Mouse (Mus musculus): ENCODE measurements around the gene Egfr. TPM values are rescaled to one million over a fixed set of nuclear protein-coding genes. Genes with fewer than 3 reads are reported as not detected.

The Egfr gene
- total and polyA plus RNA-seq, 2 experiments from 2014 or later, result 12.4 to 29.3 TPM

GRCm38 (mm10) chr11:16951761-16952010 lies 199.7 kb downstream of the Egfr start:
- 4% methylated on average over 9 of the region's 9 CpGs for WGBS
- H3K9ac ChIP-seq (replicated peaks; ENCODE audit: low read length), result peak overlapping the region; percentile 62
- TF ChIP-seq CTCF (IDR thresholded peaks at IDR 0.05; ENCODE audit: low read depth), result no peak
- ATAC-seq, result no peak
- no peaks in the 10 kb centered on the region for H3K9me3 ChIP-seq (ENCODE audit: low read length)
- H3K4me3 ChIP-seq (ENCODE audit: low read length), result peak overlapping the region; percentile 67
- no peak overlapping the region for H3K27ac ChIP-seq
- DNase-seq (ENCODE audit: low spot score), result no peak
- H3K36me3 ChIP-seq (ENCODE audit: insufficient read depth, low read length), result no peaks in the 10 kb centered on the region
- H3K4me2 ChIP-seq (ENCODE audit: low read depth, low read length), result peak overlapping the region; percentile 97
- H3K4me1 ChIP-seq (ENCODE audit: insufficient read depth, low read length), result peaks cover 4% of the 10 kb centered on the region; the same call in 1 of the 2 replicates
- H3K27me3 ChIP-seq (ENCODE audit: insufficient read depth, low read length), result no peaks in the 10 kb centered on the region

GRCm38 (mm10) chr11:16956115-16956862 lies 204.3 kb downstream of the Egfr start:
- no peak for TF ChIP-seq CTCF (IDR thresholded peaks at IDR 0.05; ENCODE audit: low read depth)
- H3K27ac ChIP-seq, result no peak overlapping the region
- H3K4me1 ChIP-seq (ENCODE audit: insufficient read depth, low read length), result peaks cover 4% of the 10 kb centered on the region; the same call in 1 of the 2 replicates
- no peak overlapping the region for H3K4me3 ChIP-seq (ENCODE audit: low read length)
- no peaks in the 10 kb centered on the region for H3K36me3 ChIP-seq (ENCODE audit: insufficient read depth, low read length)
- DNase-seq (ENCODE audit: low spot score) (no peak), ATAC-seq (no peak)
- H3K9ac ChIP-seq (replicated peaks; ENCODE audit: low read length), result no peak overlapping the region
- WGBS, result 87% methylated on average over 6 of the region's 6 CpGs
- H3K27me3 ChIP-seq (ENCODE audit: insufficient read depth, low read length), result no peaks in the 10 kb centered on the region
- H3K4me2 ChIP-seq (ENCODE audit: low read depth, low read length), result no peak overlapping the region
- no peaks in the 10 kb centered on the region for H3K9me3 ChIP-seq (ENCODE audit: low read length)

- ATAC-seq, result no peak
- H3K27ac ChIP-seq, result no peak overlapping the region
Observed at GRCm38 (mm10) chr11:16957030-16957429, 205.0 kb downstream of the Egfr start.

GRCm38 (mm10) chr11:16958520-16958919 lies 206.5 kb downstream of the Egfr start:
- 92% methylated on average over 1 of the region's 1 CpGs for WGBS
- Histone ChIP-seq H3K9me3 (ENCODE audit: low read length) (no peaks in the 10 kb centered on the region), H3K4me2 (ENCODE audit: low read depth, low read length) (no peak overlapping the region), H3K27ac (no peak overlapping the region), H3K9ac (replicated peaks; ENCODE audit: low read length) (no peak overlapping the region), H3K27me3 (ENCODE audit: insufficient read depth, low read length) (no peaks in the 10 kb centered on the region), H3K4me3 (ENCODE audit: low read length) (no peak overlapping the region), H3K4me1 (ENCODE audit: insufficient read depth, low read length) (no peaks in the 10 kb centered on the region), H3K36me3 (ENCODE audit: insufficient read depth, low read length) (no peaks in the 10 kb centered on the region)
- ATAC-seq, result no peak
- TF ChIP-seq CTCF (IDR thresholded peaks at IDR 0.05; ENCODE audit: low read depth), result no peak
- DNase-seq (ENCODE audit: low spot score), result no peak

More at GRCm38 (mm10) chr11:16957030-16957429, 205.0 kb downstream of the Egfr start:
- Histone ChIP-seq H3K9ac (replicated peaks; ENCODE audit: low read length) (no peak overlapping the region), H3K4me1 (ENCODE audit: insufficient read depth, low read length) (no peaks in the 10 kb centered on the region), H3K36me3 (ENCODE audit: insufficient read depth, low read length) (no peaks in the 10 kb centered on the region), H3K9me3 (ENCODE audit: low read length) (no peaks in the 10 kb centered on the region), H3K27me3 (ENCODE audit: insufficient read depth, low read length) (no peaks in the 10 kb centered on the region), H3K4me3 (ENCODE audit: low read length) (no peak overlapping the region), H3K4me2 (ENCODE audit: low read depth, low read length) (no peak overlapping the region)
- no peak for TF ChIP-seq CTCF (IDR thresholded peaks at IDR 0.05; ENCODE audit: low read depth)
- WGBS, result 95% methylated on average over 6 of the region's 6 CpGs
- DNase-seq (ENCODE audit: low spot score), result no peak

Other genes with a start within 250 kb of the Egfr start
- 14.9 and 22.2 TPM in 2 replicates for gene Sec61g, start 243.7 kb upstream of the Egfr start, total RNA-seq (2014; rRNA removed)
- gene Sec61g, start 243.7 kb upstream of the Egfr start, polyA plus RNA-seq (2015; fragmentation: Nextera tagmentation; extraction: Ambion mirVana), result 31.1 and 34.6 TPM in 2 replicates
- 0.29 and 0.78 TPM in 2 replicates for gene Fbxo48, start 199.2 kb downstream of the Egfr start, total RNA-seq (2014; rRNA removed)
- 0.42 and 0.54 TPM in 2 replicates for gene Fbxo48, start 199.2 kb downstream of the Egfr start, polyA plus RNA-seq (2015; fragmentation: Nextera tagmentation; extraction: Ambion mirVana)

Data from hindbrain, postnatal 0 days (tissue).